Mouse (Mus musculus) midbrain, embryonic 15.5 days (tissue): ENCODE measurements around the gene Hspa1b. TPM values are rescaled to one million over a fixed set of nuclear protein-coding genes. Genes with fewer than 3 reads are reported as not detected.
"Not testable (repeated sequence)": the region's sequence is repeated elsewhere in the genome, so short reads cannot be mapped to it uniquely, and the experiment has no call there.

Experiments
- ATAC-seq: fragments of 200-750 bp; cut with Nextera tagmentation; replicated peaks from 2 replicates; pipeline ENCODE4 v1.8.0; 2017; ENCODE audit warnings: moderate TSS enrichment
- H3K27ac ChIP-seq: fragments of 300-500 bp; sonication (generic); 2 replicates; pipeline ENCODE4 v1.5.1; 2015; ENCODE audit warnings: mild to moderate bottlenecking, inconsistent platforms
- H3K27me3 ChIP-seq: fragments of 300-500 bp; sonication (generic); replicated peaks from 2 replicates; pipeline ENCODE4 v1.6.1; 2015; ENCODE audit warnings: inconsistent platforms
- H3K36me3 ChIP-seq: fragments of 300-500 bp; sonication (generic); replicated peaks from 2 replicates; pipeline ENCODE4 v1.6.1; 2015; ENCODE audit warnings: inconsistent platforms
- H3K4me1 ChIP-seq: fragments of 300-500 bp; sonication (generic); 2 replicates; pipeline ENCODE4 v1.6.1; 2015; ENCODE audit warnings: inconsistent platforms
- H3K4me2 ChIP-seq: fragments of 300-500 bp; sonication (generic); 2 replicates; pipeline ENCODE4 v1.6.1; 2015; ENCODE audit warnings: inconsistent platforms, mild to moderate bottlenecking, moderate library complexity
- H3K4me3 ChIP-seq: fragments of 300-500 bp; sonication (generic); 2 replicates; pipeline ENCODE4 v1.5.1; 2015; ENCODE audit warnings: mild to moderate bottlenecking, inconsistent platforms
- H3K9ac ChIP-seq: fragments of 300-500 bp; sonication (generic); 2 replicates; pipeline ENCODE4 v1.6.1; 2015; ENCODE audit warnings: mild to moderate bottlenecking, inconsistent platforms
- H3K9me3 ChIP-seq: fragments of 300-500 bp; sonication (generic); 2 replicates; pipeline ENCODE4 v1.6.1; 2016; ENCODE audit warnings: inconsistent platforms
- WGBS: fragments of 180-500 bp; shearing (Covaris S2); methylation state at CpG from one replicate; pipeline ENCODE4 v1.1.7; 2015; ENCODE audit warnings: mixed read lengths; 5-methylcytosine and 5-hydroxymethylcytosine counted together
- polyA plus RNA-seq: library from polyadenylated mRNA; unstranded; fragments of >200 nt; fragmentation: Nextera tagmentation; extraction: Ambion mirVana; gene quantifications from 2 replicates; pipeline ENCODE4 v1.2.1, GENCODE M21; 2015

The Hspa1b gene
- polyA plus RNA-seq, 1 experiment from 2014 or later = 0.31 TPM

DNA sequence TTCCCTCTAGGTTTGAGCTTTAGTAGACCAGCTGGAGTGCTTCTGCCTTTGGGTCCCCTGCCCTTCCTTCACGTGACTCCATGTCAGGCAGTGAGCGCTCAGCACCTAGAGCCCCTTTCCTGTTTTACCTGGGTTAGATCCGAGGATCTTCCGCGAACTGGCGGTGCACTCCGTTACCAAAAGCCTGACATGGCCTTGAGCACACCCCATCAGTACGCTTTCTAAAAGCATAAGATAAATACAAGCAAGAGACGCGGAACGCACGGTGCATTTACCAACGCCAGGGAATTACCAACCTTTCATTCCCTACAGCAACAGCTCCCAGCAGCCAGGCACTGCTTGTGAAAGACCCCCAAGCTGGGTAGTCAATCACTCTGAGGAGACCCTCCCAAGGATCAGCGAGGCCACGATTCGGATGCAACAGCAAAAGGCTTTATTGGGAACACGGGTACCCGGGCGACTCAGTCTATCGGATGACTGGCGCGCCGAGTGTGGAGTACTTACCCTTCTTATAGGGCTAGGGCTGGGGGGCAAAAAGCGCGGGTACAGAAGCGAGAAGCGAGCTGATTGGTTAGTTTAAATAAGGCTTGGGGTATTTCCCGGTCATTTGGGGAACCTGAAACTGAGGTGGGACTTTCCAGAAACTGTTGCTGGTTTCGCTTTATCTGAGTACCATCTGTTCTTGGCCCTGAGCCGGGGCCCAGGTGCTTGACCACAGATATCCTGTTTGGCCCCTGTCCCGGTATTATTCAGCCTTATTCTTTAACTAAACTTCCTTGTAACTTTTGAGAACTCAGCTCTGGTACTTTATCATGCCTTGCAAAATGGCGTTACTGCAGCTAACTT lies 41.1 kb upstream of the Hspa1b start:
- ATAC-seq, H3K9me3 ChIP-seq, H3K36me3 ChIP-seq, H3K27me3 ChIP-seq: not testable (repeated sequence)
- Histone ChIP-seq H3K27ac (peak overlapping the region; percentile 98; the same call in 1 of the 2 replicates), H3K4me2 (peak overlapping the region; percentile 94), H3K9ac (peak overlapping the region; percentile 84), H3K4me1 (peaks cover 29% of the 10 kb centered on the region), H3K4me3 (peak overlapping the region; percentile 86)
- 26% methylated on average over 29 of the region's 32 CpGs for WGBS

DNA sequence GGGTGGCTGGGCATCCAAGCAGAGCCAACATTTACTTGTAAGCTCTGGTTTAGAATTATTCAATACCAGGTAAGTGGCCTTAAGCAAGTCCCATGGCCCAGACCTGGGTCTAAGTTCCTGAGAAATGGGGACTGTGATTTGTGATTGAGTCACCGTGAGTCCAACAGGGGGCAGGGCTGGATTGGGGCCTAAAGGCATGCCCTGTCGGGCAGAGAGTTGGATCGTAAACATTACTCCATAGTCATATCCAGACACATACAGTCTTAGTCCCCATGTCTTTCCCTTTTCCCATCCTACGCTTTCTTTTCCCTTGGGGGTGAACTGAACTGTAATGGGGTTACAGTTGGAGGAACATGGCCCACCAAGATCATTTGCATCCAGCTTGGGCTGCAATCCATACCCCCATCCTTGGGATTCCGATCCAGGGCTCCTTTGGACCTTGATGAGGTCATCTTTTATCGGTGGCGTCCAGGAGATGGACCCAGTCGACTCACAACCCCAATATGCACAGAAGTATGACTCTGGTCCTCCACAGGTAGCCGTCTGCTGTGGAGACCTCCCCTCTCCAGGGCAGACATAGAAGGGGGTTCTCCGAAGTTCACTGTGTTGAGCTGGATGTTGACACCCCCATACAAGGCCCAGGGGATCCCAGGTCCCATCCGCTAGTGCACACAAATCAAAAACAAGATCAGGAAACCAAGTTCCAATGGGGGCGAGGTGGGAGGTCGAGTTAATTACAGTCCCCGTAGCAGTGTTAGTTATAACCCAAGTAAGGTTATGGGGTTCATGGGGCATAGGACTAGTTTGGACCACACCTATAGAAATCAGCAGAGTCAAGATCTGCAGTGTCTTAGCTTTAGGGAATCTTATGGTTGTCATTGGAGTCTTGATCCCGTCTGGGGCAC lies 39.7 kb upstream of the Hspa1b start:
- Histone ChIP-seq H3K9ac (no peak overlapping the region), H3K4me2 (no peak overlapping the region), H3K36me3 (no peaks in the 10 kb centered on the region), H3K27ac (no peak overlapping the region), H3K4me1 (peaks cover 29% of the 10 kb centered on the region), H3K4me3 (no peak overlapping the region), H3K27me3 (no peaks in the 10 kb centered on the region), H3K9me3 (no peaks in the 10 kb centered on the region)
- 94% methylated on average over 15 of the region's 15 CpGs for WGBS
- ATAC-seq = no peak

DNA sequence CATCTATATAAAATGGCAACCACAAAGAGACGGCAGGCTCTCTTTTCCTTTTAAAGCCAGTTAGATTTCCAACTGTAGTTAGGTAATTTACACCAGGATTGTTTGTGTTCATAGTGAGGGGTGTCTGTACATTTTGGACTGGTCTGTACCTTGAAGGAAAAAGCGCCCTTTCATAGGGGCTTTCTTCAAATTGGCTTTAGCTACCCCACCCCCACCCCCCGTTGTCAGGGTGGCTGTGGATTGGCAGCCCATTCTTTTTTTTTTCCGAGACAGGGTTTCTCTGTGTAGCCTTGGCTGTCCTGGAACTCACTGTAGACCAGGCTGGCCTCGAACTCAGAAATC lies 38.1 kb upstream of the Hspa1b start:
- no peak for ATAC-seq
- 89% methylated on average over 5 of the region's 5 CpGs for WGBS
- no peak overlapping the region for H3K4me2 ChIP-seq
- no peak overlapping the region for H3K27ac ChIP-seq
- H3K9ac ChIP-seq = no peak overlapping the region
- H3K9me3 ChIP-seq = no peaks in the 10 kb centered on the region
- H3K4me1 ChIP-seq = peaks cover 14% of the 10 kb centered on the region
- H3K27me3 ChIP-seq = no peaks in the 10 kb centered on the region
- no peaks in the 10 kb centered on the region for H3K36me3 ChIP-seq
- H3K4me3 ChIP-seq = no peak overlapping the region

DNA sequence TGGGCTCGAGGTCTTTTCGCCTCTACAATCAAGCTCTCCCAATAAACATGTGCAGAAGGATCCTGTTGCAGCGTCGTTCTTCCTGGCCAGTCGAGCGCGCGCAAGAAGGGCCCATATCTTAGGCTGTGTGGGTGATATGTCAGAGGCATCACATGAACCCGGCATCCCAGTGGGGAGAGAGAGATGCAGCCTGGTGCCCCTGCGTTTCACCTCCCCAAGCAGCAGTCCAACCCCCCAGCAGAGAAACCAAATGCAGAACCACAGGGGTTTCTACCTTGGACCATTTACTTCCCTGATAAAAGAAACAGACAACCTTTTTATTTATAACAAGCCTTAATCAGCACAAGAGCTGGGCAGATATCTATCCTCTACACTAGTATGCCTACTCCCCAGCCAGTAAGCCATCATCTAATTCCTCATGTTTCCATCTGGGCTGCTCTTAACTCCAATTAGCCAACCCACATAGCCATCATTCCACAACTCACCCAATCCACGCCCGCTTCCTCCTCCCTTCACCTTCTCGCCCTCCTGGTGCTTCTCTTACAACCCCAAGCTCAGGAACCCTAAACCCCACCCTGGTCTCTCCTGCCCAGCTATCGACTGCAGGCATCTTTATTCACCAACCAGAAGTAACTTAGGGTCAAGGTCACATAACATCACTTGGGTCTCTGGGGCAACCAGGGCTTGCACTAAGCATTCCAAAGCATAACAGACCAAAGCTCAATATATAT lies 37.5 kb upstream of the Hspa1b start:
- ATAC-seq = no peak
- Histone ChIP-seq H3K4me1 (peaks cover 9% of the 10 kb centered on the region), H3K27me3 (no peaks in the 10 kb centered on the region), H3K27ac (no peak overlapping the region), H3K9ac (no peak overlapping the region), H3K9me3 (no peaks in the 10 kb centered on the region), H3K4me3 (no peak overlapping the region), H3K4me2 (no peak overlapping the region), H3K36me3 (no peaks in the 10 kb centered on the region)
- WGBS = 90% methylated on average over 14 of the region's 14 CpGs

DNA sequence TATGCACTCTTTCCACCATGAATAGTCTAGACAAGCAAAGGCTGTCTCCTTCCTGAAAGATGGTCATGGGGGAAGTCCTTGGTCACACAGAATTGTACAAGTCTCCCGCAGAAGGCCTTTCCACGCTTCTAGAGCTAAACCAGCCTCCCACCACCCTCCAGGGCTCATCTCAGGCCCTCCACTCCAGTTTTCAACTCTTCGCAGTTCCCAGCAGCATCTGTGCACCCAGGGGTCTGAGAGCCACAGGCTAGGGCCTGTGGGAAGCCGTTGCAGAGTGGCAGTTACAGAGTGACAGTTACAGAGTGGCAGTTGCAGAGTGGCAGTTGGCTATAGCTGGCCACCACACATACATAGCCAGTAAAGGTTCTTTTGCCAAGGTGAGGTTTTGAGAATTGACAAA lies 36.9 kb upstream of the Hspa1b start:
- ATAC-seq, H3K36me3 ChIP-seq, H3K27ac ChIP-seq, H3K4me3 ChIP-seq, H3K9me3 ChIP-seq, H3K9ac ChIP-seq, H3K4me2 ChIP-seq, H3K4me1 ChIP-seq, H3K27me3 ChIP-seq: not testable (repeated sequence)
- 98% methylated on average over 4 of the region's 4 CpGs for WGBS

DNA sequence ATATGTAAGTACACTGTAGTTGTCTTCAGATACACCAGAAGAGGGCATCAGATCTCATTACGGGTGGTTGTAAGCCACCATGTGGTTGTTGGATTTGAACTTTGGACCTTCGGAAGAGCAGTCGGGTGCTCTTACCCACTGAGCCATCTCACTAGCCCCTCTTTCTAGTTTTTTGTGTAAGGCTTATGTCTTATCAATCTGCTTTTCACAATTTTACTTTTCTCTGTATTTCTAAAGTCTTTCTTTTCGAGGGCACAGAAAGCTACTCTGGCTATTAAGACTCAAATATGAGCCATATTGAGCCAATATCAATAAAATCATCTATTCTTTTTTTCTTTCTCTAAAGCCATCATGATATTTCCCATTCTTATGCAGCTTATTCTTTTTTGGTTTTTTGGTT lies 36.2 kb upstream of the Hspa1b start:
- not testable (repeated sequence) for H3K9ac ChIP-seq, ATAC-seq, H3K27ac ChIP-seq, H3K36me3 ChIP-seq, H3K9me3 ChIP-seq, H3K4me1 ChIP-seq, H3K4me2 ChIP-seq, H3K4me3 ChIP-seq, H3K27me3 ChIP-seq
- 93% methylated on average over 4 of the region's 4 CpGs for WGBS

DNA sequence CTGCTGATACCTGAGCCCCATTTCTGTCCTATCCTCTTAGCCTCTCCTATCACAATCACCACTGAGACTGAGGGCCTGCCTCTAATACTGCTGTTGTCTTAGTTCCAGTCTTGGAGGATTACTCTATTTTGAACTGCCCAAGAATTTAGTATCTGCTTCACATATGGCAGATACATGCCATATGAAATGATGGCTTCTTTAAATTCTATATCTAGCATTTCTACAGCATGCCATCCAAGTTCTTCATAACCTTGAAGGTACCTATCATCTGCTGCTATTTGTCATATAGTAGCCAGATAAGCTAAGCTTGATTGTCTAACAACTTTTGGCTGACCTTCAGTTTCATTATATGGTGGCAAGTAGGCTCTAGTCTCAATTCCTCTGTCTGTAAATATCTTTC lies 35.7 kb upstream of the Hspa1b start:
- H3K27ac ChIP-seq = no peak overlapping the region
- ATAC-seq = no peak
- no peak overlapping the region for H3K9ac ChIP-seq
- peaks cover 2% of the 10 kb centered on the region; the same call in 1 of the 2 replicates for H3K4me1 ChIP-seq
- no peaks in the 10 kb centered on the region for H3K36me3 ChIP-seq
- no peaks in the 10 kb centered on the region for H3K27me3 ChIP-seq
- H3K4me2 ChIP-seq = no peak overlapping the region
- no peaks in the 10 kb centered on the region for H3K9me3 ChIP-seq
- H3K4me3 ChIP-seq = no peak overlapping the region

DNA sequence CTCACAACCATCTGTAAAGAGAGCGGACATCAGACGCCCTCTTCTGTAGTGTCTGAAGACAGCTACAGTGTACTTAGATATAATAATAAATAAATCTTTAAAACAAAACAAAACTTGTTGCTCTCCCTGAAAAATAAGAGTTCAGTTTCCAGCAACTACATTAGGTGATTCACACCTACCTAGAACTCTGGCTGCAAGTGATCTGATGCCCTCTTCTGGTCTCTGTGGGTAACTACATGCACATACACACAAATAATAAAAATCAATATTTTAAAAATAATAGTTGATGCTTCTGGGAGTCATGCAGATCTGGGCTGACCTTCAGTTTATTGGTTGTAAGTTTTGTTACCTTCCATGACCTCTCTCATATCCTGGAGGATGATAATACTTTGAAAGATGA lies 25.2 kb upstream of the Hspa1b start:
- no peaks in the 10 kb centered on the region for H3K9me3 ChIP-seq
- H3K36me3 ChIP-seq = peaks cover 14% of the 10 kb centered on the region; the same call in 1 of the 2 replicates
- peaks cover 23% of the 10 kb centered on the region for H3K4me1 ChIP-seq
- no peak overlapping the region for H3K4me3 ChIP-seq
- no peak for ATAC-seq
- no peak overlapping the region for H3K4me2 ChIP-seq
- no peaks in the 10 kb centered on the region for H3K27me3 ChIP-seq
- WGBS = 70% methylated on average over 2 of the region's 2 CpGs
- H3K9ac ChIP-seq = no peak overlapping the region
- no peak overlapping the region for H3K27ac ChIP-seq

DNA sequence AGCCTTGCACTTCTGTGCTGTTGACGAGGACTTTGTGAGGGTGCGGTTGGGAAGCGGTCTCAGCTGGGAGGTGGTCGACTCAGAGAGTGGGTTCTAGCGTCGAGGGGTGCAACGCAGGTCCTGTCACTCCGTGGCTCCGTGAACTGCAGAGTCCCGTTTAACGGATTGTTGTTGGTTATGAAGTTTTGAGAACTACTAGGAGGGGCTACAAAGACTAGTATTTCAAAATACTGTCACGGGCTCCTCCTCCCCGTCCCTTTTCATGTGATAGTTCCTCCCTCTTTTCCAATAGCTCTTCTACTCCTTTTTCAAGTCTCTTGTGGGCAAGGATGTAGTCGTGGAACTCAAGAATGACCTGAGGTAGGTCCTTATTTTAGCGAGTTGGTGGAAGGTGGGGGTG lies 23.3 kb upstream of the Hspa1b start:
- Histone ChIP-seq H3K9me3 (no peaks in the 10 kb centered on the region), H3K4me2 (peak overlapping the region; percentile 73), H3K36me3 (peaks cover 14% of the 10 kb centered on the region; the same call in 1 of the 2 replicates), H3K9ac (peak overlapping the region; percentile 69), H3K27me3 (no peaks in the 10 kb centered on the region), H3K27ac (peak overlapping the region; percentile 96), H3K4me3 (peak overlapping the region; percentile 63), H3K4me1 (peaks cover 23% of the 10 kb centered on the region)
- under 1% methylated on average over 15 of the region's 15 CpGs for WGBS
- peak; percentile 38; the same call in 1 of the 2 replicates for ATAC-seq

DNA sequence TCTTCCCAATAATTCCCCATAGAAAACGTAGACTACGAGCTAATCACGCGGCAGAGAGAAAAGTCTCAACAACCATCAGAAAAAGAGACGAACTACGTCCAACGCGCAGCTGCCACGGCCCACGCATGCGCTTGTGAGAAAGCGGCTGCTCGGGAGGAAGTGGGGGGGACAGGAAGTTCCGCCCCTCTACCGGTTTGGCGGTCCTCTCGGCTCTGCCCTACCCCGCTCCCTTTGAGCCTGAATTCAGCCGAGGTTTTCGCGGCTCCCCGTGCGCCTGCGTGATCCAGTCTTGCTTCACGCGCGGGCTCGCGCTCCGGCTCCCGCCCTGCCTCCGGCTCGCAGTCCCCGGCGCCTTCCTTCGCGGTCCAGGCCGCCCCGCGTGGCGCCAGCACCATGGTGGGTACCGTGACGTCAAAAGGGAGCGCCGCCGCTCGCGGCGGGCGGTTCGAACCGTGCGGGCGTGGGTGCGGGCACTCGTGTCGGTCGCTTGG lies 22.7 kb upstream of the Hspa1b start, which contains the start of gene Lsm2:
TSS of gene Lsm2 (plus strand) at position 173 of the 491 bp plus-strand sequence.
- Histone ChIP-seq H3K36me3 (peaks cover 14% of the 10 kb centered on the region; the same call in 1 of the 2 replicates), H3K4me3 (peak within 1 kb of the TSS; percentile 63), H3K4me1 (peaks cover 23% of the 10 kb centered on the region), H3K9ac (peak within 1 kb of the TSS; percentile 69), H3K4me2 (peak within 1 kb of the TSS; percentile 73), H3K27ac (peak within 1 kb of the TSS; percentile 96), H3K27me3 (no peaks in the 10 kb centered on the region), H3K9me3 (no peaks in the 10 kb centered on the region)
- under 1% methylated on average over 56 of the region's 58 CpGs for WGBS
- ATAC-seq = peak; percentile 97

DNA sequence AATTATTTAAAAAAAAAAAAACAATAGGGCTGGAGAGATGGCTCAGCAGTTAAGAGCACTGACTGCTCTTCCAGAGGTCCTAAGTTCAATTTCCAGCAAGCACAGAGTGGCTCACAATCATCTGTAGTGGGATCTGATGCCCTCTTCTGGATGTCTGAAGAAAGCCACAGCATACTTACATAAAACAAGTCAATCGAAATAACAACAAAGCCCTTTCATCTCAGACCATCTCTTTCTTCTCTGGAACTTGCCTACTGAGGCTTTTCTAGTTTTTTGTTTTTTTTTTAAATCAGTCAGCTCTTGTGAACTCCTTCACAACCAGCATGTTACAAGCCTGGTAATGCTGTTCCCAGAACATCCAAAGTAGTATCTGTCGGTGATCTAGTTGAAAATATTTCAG lies 21.6 kb upstream of the Hspa1b start:
- no peaks in the 10 kb centered on the region for H3K27me3 ChIP-seq
- ATAC-seq = no peak
- H3K27ac ChIP-seq = peak overlapping the region; percentile 96; the same call in 1 of the 2 replicates
- peaks cover 23% of the 10 kb centered on the region for H3K4me1 ChIP-seq
- H3K9ac ChIP-seq = peak overlapping the region; percentile 69
- H3K36me3 ChIP-seq = peaks cover 5% of the 10 kb centered on the region; the same call in 1 of the 2 replicates
- no peaks in the 10 kb centered on the region for H3K9me3 ChIP-seq
- peak overlapping the region; percentile 73 for H3K4me2 ChIP-seq
- 11% methylated on average over 2 of the region's 2 CpGs for WGBS
- H3K4me3 ChIP-seq = peak overlapping the region; percentile 63

DNA sequence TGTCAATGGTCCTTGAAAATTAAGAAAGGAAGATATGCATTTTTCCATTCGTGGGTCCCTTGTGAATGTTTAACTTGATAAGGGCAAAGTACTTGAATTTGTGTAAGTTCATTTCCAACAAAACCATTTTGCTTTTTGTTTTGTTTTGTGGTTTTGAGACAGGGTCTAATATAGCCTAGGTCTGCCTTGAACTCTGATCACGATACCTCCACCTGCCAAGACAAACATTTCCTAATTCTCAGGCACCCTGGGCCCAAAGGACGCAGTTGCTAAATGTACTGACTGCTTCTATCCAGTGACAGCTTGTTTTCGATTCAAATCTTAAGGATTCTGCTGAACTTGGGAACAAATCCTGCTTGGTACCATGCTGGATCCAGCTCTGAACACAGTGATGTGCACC lies 20.6 kb upstream of the Hspa1b start:
- Histone ChIP-seq H3K27me3 (no peaks in the 10 kb centered on the region), H3K4me3 (no peak overlapping the region), H3K36me3 (no peaks in the 10 kb centered on the region), H3K4me1 (peaks cover 23% of the 10 kb centered on the region), H3K9ac (no peak overlapping the region), H3K27ac (no peak overlapping the region), H3K9me3 (no peaks in the 10 kb centered on the region), H3K4me2 (no peak overlapping the region)
- 94% methylated on average over 4 of the region's 4 CpGs for WGBS
- ATAC-seq = no peak
